Mouse (Mus musculus) myocyte (in vitro differentiated cells): ENCODE measurements around the gene Ntn4. TPM values are rescaled to one million over a fixed set of nuclear protein-coding genes. Genes with fewer than 3 reads are reported as not detected.

ENCODE experiments used
- H3K27me3 ChIP-seq: one replicate; pipeline ENCODE4 v1.6.1; 2011; ENCODE audit not compliant: control insufficient read depth, insufficient read depth, insufficient read length
- H3K36me3 ChIP-seq: one replicate; pipeline ENCODE4 v1.6.1; 2011; ENCODE audit not compliant: control insufficient read depth, insufficient read depth
- H3K4me2 ChIP-seq: one replicate; pipeline ENCODE4 v1.6.1; 2011; ENCODE audit warnings: low read depth, control low read depth
- H3K4me3 ChIP-seq: one replicate; pipeline ENCODE4 v1.5.1; 2011; ENCODE audit warnings: mild to moderate bottlenecking, control low read depth, moderate library complexity
- H3K79me2 ChIP-seq: one replicate; pipeline ENCODE4 v1.6.1; 2011; ENCODE audit not compliant: control insufficient read depth, insufficient read depth
- H3ac ChIP-seq: one replicate; pipeline ENCODE4 v1.6.1; 2011; ENCODE audit not compliant: control insufficient read depth, insufficient read length
- CEBPB ChIP-seq: IDR thresholded peaks from 2 replicates; pipeline ENCODE4 v1.6.1; 2011; ENCODE audit warnings: mild to moderate bottlenecking, moderate library complexity; ENCODE audit not compliant: poor library complexity, insufficient read depth, severe bottlenecking
- E2F4 ChIP-seq: IDR thresholded peaks from one replicate; pipeline ENCODE4 v1.6.1; 2011; ENCODE audit warnings: mild to moderate bottlenecking, control low read depth, moderate library complexity; ENCODE audit not compliant: insufficient read depth
- MAX ChIP-seq: IDR thresholded peaks from one replicate; pipeline ENCODE4 v1.6.1; 2011; ENCODE audit warnings: low read depth, mild to moderate bottlenecking, control low read depth
- MYOD1 ChIP-seq, 3 experiments: IDR thresholded peaks; one replicate each; pipeline ENCODE4 v1.6.1; 2011; ENCODE audit warnings: control low read depth in 2 of 3, low read depth in 2 of 3, mild to moderate bottlenecking in 2 of 3, moderate library complexity in 1 of 3; ENCODE audit not compliant: insufficient read length in 2 of 3, control insufficient read depth in 1 of 3
- MYOG ChIP-seq, 3 experiments: IDR thresholded peaks; one replicate each; pipeline ENCODE4 v1.6.1; 2011; ENCODE audit warnings: control low read depth in 2 of 3, low read depth in 2 of 3, mild to moderate bottlenecking in 2 of 3; ENCODE audit not compliant: insufficient read length in 2 of 3, control insufficient read depth in 1 of 3, insufficient read depth in 1 of 3
- POLR2A ChIP-seq: IDR thresholded peaks from one replicate; pipeline ENCODE4 v1.6.1; 2011; ENCODE audit warnings: low read depth, mild to moderate bottlenecking, control low read depth, moderate library complexity; ENCODE audit not compliant: insufficient read length
- POLR2AphosphoS2 ChIP-seq: IDR thresholded peaks from one replicate; pipeline ENCODE4 v1.6.1; 2011; ENCODE audit warnings: low read depth, control low read depth; ENCODE audit not compliant: insufficient read length
- REST ChIP-seq: IDR thresholded peaks from one replicate; pipeline ENCODE4 v1.6.1; 2011; ENCODE audit warnings: mild to moderate bottlenecking, control low read depth, moderate library complexity; ENCODE audit not compliant: insufficient read depth, insufficient read length
- SRF ChIP-seq: IDR thresholded peaks from one replicate; pipeline ENCODE4 v1.6.1; 2011; ENCODE audit warnings: low read depth; ENCODE audit not compliant: control insufficient read depth, insufficient read length
- TCF12 ChIP-seq: IDR thresholded peaks from one replicate; pipeline ENCODE4 v1.6.1; 2011; ENCODE audit warnings: mild to moderate bottlenecking, control low read depth; ENCODE audit not compliant: poor library complexity, insufficient read depth, severe bottlenecking
- TCF3 ChIP-seq: IDR thresholded peaks from one replicate; pipeline ENCODE4 v1.6.1; 2011; ENCODE audit warnings: low read depth, control low read depth; ENCODE audit not compliant: insufficient read length
- USF1 ChIP-seq: IDR thresholded peaks from one replicate; pipeline ENCODE4 v1.6.1; 2011; ENCODE audit warnings: low read depth, mild to moderate bottlenecking, control low read depth, moderate library complexity
- polyA plus RNA-seq: library from polyadenylated mRNA; unstranded; fragments of >200 nt; fragmentation: generic; extraction: Trizol; gene quantifications from one replicate; pipeline ENCODE4 v1.2.1, GENCODE M21; 2012; ENCODE audit warnings: missing spikeins

Gene Ntn4
- polyA plus RNA-seq, 1 experiment, result 3.0 TPM

GRCm38 (mm10) chr10:93655428-93655827 is 14.9 kb downstream of the Ntn4 start:
- Histone ChIP-seq H3K36me3 (no peaks in the 10 kb centered on the region), H3K27me3 (no peaks in the 10 kb centered on the region), H3ac (no peak overlapping the region), H3K4me3 (no peak overlapping the region), H3K4me2 (no peak overlapping the region), H3K79me2 (no peaks in the 10 kb centered on the region)
- TF ChIP-seq E2F4, result no peak
- no peak for TF ChIP-seq SRF
- TF ChIP-seq POLR2AphosphoS2, result no peak
- TF ChIP-seq TCF12, result no peak
- no peak for TF ChIP-seq MYOD1 (IDR thresholded peaks at IDR 0.05; ENCODE audit: control insufficient read depth in 1 of 3, insufficient read length in 2 of 3, low read depth in 2 of 3)
- no peak for TF ChIP-seq MAX
- TF ChIP-seq POLR2A, result no peak
- TF ChIP-seq MYOG (IDR thresholded peaks at IDR 0.05; ENCODE audit: control insufficient read depth in 1 of 3, insufficient read depth in 1 of 3, insufficient read length in 2 of 3, low read depth in 2 of 3), result no peak
- TF ChIP-seq CEBPB, result no peak
- TF ChIP-seq USF1, result no peak
- TF ChIP-seq REST, result no peak
- TF ChIP-seq TCF3, result no peak

- Histone ChIP-seq H3K4me2 (no peak overlapping the region), H3K79me2 (no peaks in the 10 kb centered on the region), H3ac (no peak overlapping the region), H3K27me3 (no peaks in the 10 kb centered on the region), H3K36me3 (no peaks in the 10 kb centered on the region), H3K4me3 (no peak overlapping the region)
- no peak for TF ChIP-seq MYOG (IDR thresholded peaks at IDR 0.05; ENCODE audit: control insufficient read depth in 1 of 3, insufficient read depth in 1 of 3, insufficient read length in 2 of 3, low read depth in 2 of 3)
- no peak for TF ChIP-seq E2F4
- TF ChIP-seq TCF3, result no peak
- TF ChIP-seq MYOD1 (IDR thresholded peaks at IDR 0.05; ENCODE audit: control insufficient read depth in 1 of 3, insufficient read length in 2 of 3, low read depth in 2 of 3), result no peak
- TF ChIP-seq TCF12, result no peak
- no peak for TF ChIP-seq MAX
- TF ChIP-seq SRF, result no peak
- no peak for TF ChIP-seq CEBPB
- no peak for TF ChIP-seq POLR2AphosphoS2
These were observed 19.3 kb downstream of the Ntn4 start for GRCm38 (mm10) chr10:93659792-93660191.

GRCm38 (mm10) chr10:93661348-93661991 is 21.0 kb downstream of the Ntn4 start:
- Histone ChIP-seq H3K79me2 (no peaks in the 10 kb centered on the region), H3K36me3 (no peaks in the 10 kb centered on the region), H3K4me2 (peak overlapping the region; percentile 78), H3ac (no peak overlapping the region), H3K27me3 (no peaks in the 10 kb centered on the region), H3K4me3 (no peak overlapping the region)
- TF ChIP-seq CEBPB (peak; percentile 76), POLR2A (no peak), REST (no peak)

- Histone ChIP-seq H3K36me3 (no peaks in the 10 kb centered on the region), H3K27me3 (no peaks in the 10 kb centered on the region), H3K4me3 (no peak overlapping the region), H3ac (no peak overlapping the region), H3K79me2 (no peaks in the 10 kb centered on the region), H3K4me2 (peak overlapping the region; percentile 78)
- no peak for TF ChIP-seq CEBPB
- no peak for TF ChIP-seq E2F4
- TF ChIP-seq POLR2AphosphoS2, result no peak
- no peak for TF ChIP-seq USF1
- peak in 1 of 3 experiments; percentile 12 for TF ChIP-seq MYOD1 (IDR thresholded peaks at IDR 0.05; ENCODE audit: control insufficient read depth in 1 of 3, insufficient read length in 2 of 3, low read depth in 2 of 3)
- no peak for TF ChIP-seq MYOG (IDR thresholded peaks at IDR 0.05; ENCODE audit: control insufficient read depth in 1 of 3, insufficient read depth in 1 of 3, insufficient read length in 2 of 3, low read depth in 2 of 3)
- TF ChIP-seq MAX, result no peak
These were observed 21.5 kb downstream of the Ntn4 start for GRCm38 (mm10) chr10:93662018-93662417.

- no peak for TF ChIP-seq REST
- no peak for TF ChIP-seq CEBPB
- Histone ChIP-seq H3K4me3 (no peak overlapping the region), H3K79me2 (no peaks in the 10 kb centered on the region), H3K27me3 (no peaks in the 10 kb centered on the region), H3K4me2 (no peak overlapping the region), H3K36me3 (no peaks in the 10 kb centered on the region), H3ac (no peak overlapping the region)
These were observed 25.7 kb downstream of the Ntn4 start for GRCm38 (mm10) chr10:93666222-93666621.
